Mouse (Mus musculus): ENCODE measurements around the gene Esrrb. TPM values are rescaled to one million over a fixed set of nuclear protein-coding genes. Genes with fewer than 3 reads are reported as not detected.

The Esrrb gene
- polyA plus RNA-seq, 1 experiment from 2014 or later = 2.7 TPM

- DNase-seq (ENCODE audit: low spot score) = no peak
- H3K27me3 ChIP-seq (ENCODE audit: control insufficient read depth, insufficient read depth, low read length) = no peaks in the 10 kb centered on the region
- H3K4me3 ChIP-seq (replicated peaks; ENCODE audit: low read length) = no peak overlapping the region
- no peak overlapping the region for H3K9ac ChIP-seq
- no peaks in the 10 kb centered on the region for H3K9me3 ChIP-seq (ENCODE audit: control insufficient read depth, low read length)
- H3K27ac ChIP-seq = no peak overlapping the region
- ATAC-seq (ENCODE audit: low FRiP score) = no peak
- no peaks in the 10 kb centered on the region for H3K4me1 ChIP-seq (replicated peaks; ENCODE audit: control insufficient read depth, insufficient read depth, low read length)
- no peaks in the 10 kb centered on the region for H3K36me3 ChIP-seq (replicated peaks; ENCODE audit: control insufficient read depth, insufficient read depth)
- WGBS = 95% methylated on average over 12 of the region's 12 CpGs
- H3K4me2 ChIP-seq (replicated peaks) = no peak overlapping the region
These were observed 33.9 kb downstream of the Esrrb start for GRCm38 (mm10) chr12:86394773-86395172.

- no peak for DNase-seq (ENCODE audit: low spot score)
- WGBS = 61% methylated on average over 7 of the region's 7 CpGs
- H3K36me3 ChIP-seq (replicated peaks; ENCODE audit: control insufficient read depth, insufficient read depth) = no peaks in the 10 kb centered on the region
- H3K4me1 ChIP-seq (replicated peaks; ENCODE audit: control insufficient read depth, insufficient read depth, low read length) = no peaks in the 10 kb centered on the region
- ATAC-seq (ENCODE audit: low FRiP score) = no peak
- H3K4me3 ChIP-seq (replicated peaks; ENCODE audit: low read length) = no peak overlapping the region
- H3K27ac ChIP-seq = no peak overlapping the region
- H3K27me3 ChIP-seq (ENCODE audit: control insufficient read depth, insufficient read depth, low read length) = no peaks in the 10 kb centered on the region
- no peak overlapping the region for H3K4me2 ChIP-seq (replicated peaks)
- H3K9ac ChIP-seq = no peak overlapping the region
- no peaks in the 10 kb centered on the region for H3K9me3 ChIP-seq (ENCODE audit: control insufficient read depth, low read length)
These were observed 34.4 kb downstream of the Esrrb start for GRCm38 (mm10) chr12:86395326-86395725.

GRCm38 (mm10) chr12:86398762-86399161, 37.8 kb downstream of the Esrrb start:
- DNase-seq (ENCODE audit: low spot score) (no peak), ATAC-seq (ENCODE audit: low FRiP score) (no peak)
- Histone ChIP-seq H3K9me3 (ENCODE audit: control insufficient read depth, low read length) (no peaks in the 10 kb centered on the region), H3K9ac (no peak overlapping the region), H3K27me3 (ENCODE audit: control insufficient read depth, insufficient read depth, low read length) (0 out of 2 replicates have a peak, but pooled peaks cover 7% of the 10 kb centered on the region), H3K4me1 (replicated peaks; ENCODE audit: control insufficient read depth, insufficient read depth, low read length) (no peaks in the 10 kb centered on the region), H3K36me3 (replicated peaks; ENCODE audit: control insufficient read depth, insufficient read depth) (no peaks in the 10 kb centered on the region), H3K4me3 (replicated peaks; ENCODE audit: low read length) (no peak overlapping the region), H3K27ac (no peak overlapping the region), H3K4me2 (replicated peaks) (no peak overlapping the region)
- WGBS = 26% methylated on average over 8 of the region's 8 CpGs

DNA sequence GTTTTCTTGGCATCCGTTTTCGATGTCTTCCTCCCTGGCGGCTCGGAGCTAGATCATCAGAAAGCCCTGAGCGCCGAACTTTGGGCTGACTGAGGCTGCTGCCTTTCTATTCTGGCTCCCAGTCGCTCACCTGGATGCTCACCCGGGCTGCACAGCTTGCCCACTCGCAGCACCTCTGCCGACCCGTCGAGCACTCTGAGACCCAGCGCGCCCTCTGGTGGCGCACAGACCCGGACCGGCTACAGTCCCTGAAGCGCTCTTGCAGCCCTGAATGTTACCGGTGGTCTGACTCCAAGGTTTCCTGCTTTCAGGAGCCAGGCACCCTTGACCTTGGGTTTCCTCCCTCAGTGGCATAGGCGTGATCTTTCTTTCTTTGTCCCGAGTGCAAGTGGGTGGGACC, 41.8 kb downstream of the Esrrb start:
- 0 out of 2 replicates have a peak, but pooled peaks cover 7% of the 10 kb centered on the region for H3K27me3 ChIP-seq (ENCODE audit: control insufficient read depth, insufficient read depth, low read length)
- 5% methylated on average over 21 of the region's 21 CpGs for WGBS
- H3K36me3 ChIP-seq (replicated peaks; ENCODE audit: control insufficient read depth, insufficient read depth) = no peaks in the 10 kb centered on the region
- H3K4me3 ChIP-seq (replicated peaks; ENCODE audit: low read length) = no peak overlapping the region
- H3K9me3 ChIP-seq (ENCODE audit: control insufficient read depth, low read length) = no peaks in the 10 kb centered on the region
- H3K4me2 ChIP-seq (replicated peaks) = peak overlapping the region; percentile 38
- DNase-seq (ENCODE audit: low spot score) (peak; percentile 89), ATAC-seq (ENCODE audit: low FRiP score) (peak; percentile 46; the same call in 1 of the 2 replicates)
- no peak overlapping the region for H3K9ac ChIP-seq
- H3K27ac ChIP-seq = no peak overlapping the region
- no peaks in the 10 kb centered on the region for H3K4me1 ChIP-seq (replicated peaks; ENCODE audit: control insufficient read depth, insufficient read depth, low read length)

GRCm38 (mm10) chr12:86421490-86421904, 60.6 kb downstream of the Esrrb start:
- Histone ChIP-seq H3K4me1 (replicated peaks; ENCODE audit: control insufficient read depth, insufficient read depth, low read length) (peaks cover 13% of the 10 kb centered on the region; the same call in 1 of the 2 replicates), H3K27ac (0 out of 2 replicates have a peak overlapping the region, but pooled peaks have one; percentile 1), H3K9ac (peak overlapping the region; percentile 45; the same call in 1 of the 2 replicates), H3K9me3 (ENCODE audit: control insufficient read depth, low read length) (no peaks in the 10 kb centered on the region), H3K27me3 (ENCODE audit: control insufficient read depth, insufficient read depth, low read length) (peaks cover 72% of the 10 kb centered on the region), H3K36me3 (replicated peaks; ENCODE audit: control insufficient read depth, insufficient read depth) (no peaks in the 10 kb centered on the region), H3K4me3 (replicated peaks; ENCODE audit: low read length) (peak overlapping the region; percentile 44), H3K4me2 (replicated peaks) (peak overlapping the region; percentile 84)
- ATAC-seq (ENCODE audit: low FRiP score) (peak; percentile 77), DNase-seq (ENCODE audit: low spot score) (peak; percentile 50)
- 0% methylated on average over 37 of the region's 37 CpGs for WGBS

- Histone ChIP-seq H3K4me3 (replicated peaks; ENCODE audit: low read length) (peak overlapping the region; percentile 44), H3K9me3 (ENCODE audit: control insufficient read depth, low read length) (no peaks in the 10 kb centered on the region), H3K27me3 (ENCODE audit: control insufficient read depth, insufficient read depth, low read length) (peaks cover 77% of the 10 kb centered on the region), H3K9ac (peak overlapping the region; percentile 45; the same call in 1 of the 2 replicates), H3K36me3 (replicated peaks; ENCODE audit: control insufficient read depth, insufficient read depth) (no peaks in the 10 kb centered on the region), H3K4me2 (replicated peaks) (peak overlapping the region; percentile 84), H3K4me1 (replicated peaks; ENCODE audit: control insufficient read depth, insufficient read depth, low read length) (peaks cover 13% of the 10 kb centered on the region; the same call in 1 of the 2 replicates), H3K27ac (0 out of 2 replicates have a peak overlapping the region, but pooled peaks have one; percentile 1)
- ATAC-seq (ENCODE audit: low FRiP score) (no peak), DNase-seq (ENCODE audit: low spot score) (no peak)
- WGBS = 2% methylated on average over 59 of the region's 59 CpGs
These were observed 61.4 kb downstream of the Esrrb start for GRCm38 (mm10) chr12:86422166-86422910.

DNA sequence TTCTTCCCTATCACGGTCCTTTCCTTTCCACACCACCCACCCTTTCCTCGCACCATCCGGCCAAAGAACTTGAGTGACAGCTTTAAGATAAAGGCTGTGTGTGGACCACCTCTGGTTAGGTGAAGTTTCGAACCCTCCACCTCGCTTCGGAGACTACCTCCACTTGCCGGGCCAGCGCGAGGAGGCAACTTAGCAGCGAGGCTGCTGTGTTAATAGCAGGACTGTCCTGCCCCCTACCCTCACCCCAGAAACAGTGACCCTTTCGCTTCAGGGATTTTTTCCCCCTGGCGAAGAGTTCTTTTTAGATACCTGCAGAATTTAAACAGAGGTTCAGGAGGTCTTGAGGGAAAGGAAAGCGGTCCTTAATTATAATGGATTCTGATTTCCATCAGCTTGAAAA, 62.2 kb downstream of the Esrrb start:
- ATAC-seq (ENCODE audit: low FRiP score) (no peak), DNase-seq (ENCODE audit: low spot score) (no peak)
- Histone ChIP-seq H3K9ac (no peak overlapping the region; the same call in 1 of the 2 replicates), H3K27me3 (ENCODE audit: control insufficient read depth, insufficient read depth, low read length) (peaks cover 77% of the 10 kb centered on the region), H3K27ac (no peak overlapping the region), H3K36me3 (replicated peaks; ENCODE audit: control insufficient read depth, insufficient read depth) (no peaks in the 10 kb centered on the region), H3K4me1 (replicated peaks; ENCODE audit: control insufficient read depth, insufficient read depth, low read length) (peaks cover 13% of the 10 kb centered on the region; the same call in 1 of the 2 replicates), H3K9me3 (ENCODE audit: control insufficient read depth, low read length) (no peaks in the 10 kb centered on the region), H3K4me2 (replicated peaks) (peak overlapping the region; percentile 84), H3K4me3 (replicated peaks; ENCODE audit: low read length) (peak overlapping the region; percentile 44)
- 6% methylated on average over 13 of the region's 13 CpGs for WGBS

GRCm38 (mm10) chr12:86427585-86427984, 66.7 kb downstream of the Esrrb start:
- Histone ChIP-seq H3K4me2 (replicated peaks) (no peak overlapping the region), H3K9me3 (ENCODE audit: control insufficient read depth, low read length) (no peaks in the 10 kb centered on the region), H3K4me1 (replicated peaks; ENCODE audit: control insufficient read depth, insufficient read depth, low read length) (peaks cover 2% of the 10 kb centered on the region; the same call in 1 of the 2 replicates), H3K27ac (no peak overlapping the region), H3K4me3 (replicated peaks; ENCODE audit: low read length) (no peak overlapping the region), H3K27me3 (ENCODE audit: control insufficient read depth, insufficient read depth, low read length) (peaks cover 42% of the 10 kb centered on the region), H3K9ac (no peak overlapping the region), H3K36me3 (replicated peaks; ENCODE audit: control insufficient read depth, insufficient read depth) (no peaks in the 10 kb centered on the region)
- DNase-seq (ENCODE audit: low spot score) = no peak
- ATAC-seq (ENCODE audit: low FRiP score) = no peak
- 74% methylated on average over 2 of the region's 2 CpGs for WGBS

DNA sequence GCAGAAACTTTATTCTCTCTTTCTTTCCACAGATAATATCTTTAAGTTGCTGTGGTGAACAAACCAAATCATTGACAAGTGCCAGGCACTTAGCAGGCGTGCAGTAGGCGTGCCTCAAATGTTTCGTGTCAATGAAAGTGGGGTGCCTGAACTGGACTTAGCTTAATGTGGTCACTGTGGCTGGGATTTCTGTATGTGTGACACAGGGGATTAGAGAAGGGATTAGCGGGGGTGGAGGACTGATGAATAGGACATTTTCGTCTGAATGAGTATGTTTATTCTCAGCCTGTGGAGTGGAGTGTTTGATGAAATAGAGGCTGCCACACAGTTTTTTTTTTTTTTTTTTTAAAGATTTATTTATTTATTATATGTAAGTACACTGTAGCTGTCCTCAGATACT, 70.8 kb downstream of the Esrrb start:
- WGBS = 77% methylated on average over 5 of the region's 5 CpGs
- Histone ChIP-seq H3K9me3 (ENCODE audit: control insufficient read depth, low read length) (no peaks in the 10 kb centered on the region), H3K4me1 (replicated peaks; ENCODE audit: control insufficient read depth, insufficient read depth, low read length) (no peaks in the 10 kb centered on the region), H3K27ac (no peak overlapping the region), H3K36me3 (replicated peaks; ENCODE audit: control insufficient read depth, insufficient read depth) (no peaks in the 10 kb centered on the region), H3K4me3 (replicated peaks; ENCODE audit: low read length) (no peak overlapping the region), H3K4me2 (replicated peaks) (no peak overlapping the region), H3K9ac (no peak overlapping the region), H3K27me3 (ENCODE audit: control insufficient read depth, insufficient read depth, low read length) (peaks cover 3% of the 10 kb centered on the region)
- DNase-seq (ENCODE audit: low spot score) = no peak
- no peak for ATAC-seq (ENCODE audit: low FRiP score)
